Mouse (Mus musculus): Measurements from ENCODE around the gene Grin2a. TPM values are rescaled to one million over a fixed set of nuclear protein-coding genes. Genes with fewer than 3 reads are reported as not detected.
"Not testable (repeated sequence)": the region's sequence is repeated elsewhere in the genome, so short reads cannot be mapped to it uniquely, and the experiment has no call there.

The Grin2a gene
- polyA plus RNA-seq, 1 experiment from 2014 or later: 0.04 TPM

GRCm38 (mm10) chr16:9665896-9666295, 329.5 kb downstream of the Grin2a start:
- Histone ChIP-seq H3K9me3 (replicated peaks) (no peaks in the 10 kb centered on the region), H3K27me3 (replicated peaks) (no peaks in the 10 kb centered on the region), H3K4me2 (no peak overlapping the region), H3K27ac (no peak overlapping the region), H3K4me3 (no peak overlapping the region), H3K4me1 (no peaks in the 10 kb centered on the region), H3K36me3 (no peaks in the 10 kb centered on the region), H3K9ac (no peak overlapping the region)
- no peak for ATAC-seq
- 84% methylated on average over 4 of the region's 4 CpGs for WGBS (ENCODE audit: insufficient replicate concordance)

- Histone ChIP-seq H3K36me3 (no peaks in the 10 kb centered on the region), H3K9ac (no peak overlapping the region), H3K27me3 (replicated peaks) (no peaks in the 10 kb centered on the region), H3K9me3 (replicated peaks) (no peaks in the 10 kb centered on the region), H3K4me3 (no peak overlapping the region), H3K27ac (no peak overlapping the region), H3K4me1 (no peaks in the 10 kb centered on the region), H3K4me2 (no peak overlapping the region)
- ATAC-seq: no peak
- WGBS (ENCODE audit: insufficient replicate concordance): 43% methylated on average over 3 of the region's 3 CpGs
Observed at GRCm38 (mm10) chr16:9664060-9664459, 331.3 kb downstream of the Grin2a start.

GRCm38 (mm10) chr16:9663508-9663907, 331.9 kb downstream of the Grin2a start:
- H3K27ac ChIP-seq: no peak overlapping the region
- no peaks in the 10 kb centered on the region for H3K4me1 ChIP-seq
- no peaks in the 10 kb centered on the region for H3K9me3 ChIP-seq (replicated peaks)
- no peak overlapping the region for H3K4me2 ChIP-seq
- no peak overlapping the region for H3K9ac ChIP-seq
- no peak overlapping the region for H3K4me3 ChIP-seq
- WGBS (ENCODE audit: insufficient replicate concordance): 65% methylated on average over 2 of the region's 2 CpGs
- ATAC-seq: no peak
- H3K27me3 ChIP-seq (replicated peaks): no peaks in the 10 kb centered on the region
- H3K36me3 ChIP-seq: no peaks in the 10 kb centered on the region

GRCm38 (mm10) chr16:9625652-9626444, 369.5 kb downstream of the Grin2a start:
- WGBS (ENCODE audit: insufficient replicate concordance): 78% methylated on average over 10 of the region's 10 CpGs

GRCm38 (mm10) chr16:9624346-9624745, 371.0 kb downstream of the Grin2a start:
- H3K4me3 ChIP-seq: no peak overlapping the region
- H3K27me3 ChIP-seq (replicated peaks): no peaks in the 10 kb centered on the region
- ATAC-seq: no peak
- H3K9me3 ChIP-seq (replicated peaks): no peaks in the 10 kb centered on the region
- H3K4me2 ChIP-seq: no peak overlapping the region
- no peak overlapping the region for H3K9ac ChIP-seq
- 76% methylated on average over 2 of the region's 2 CpGs for WGBS (ENCODE audit: insufficient replicate concordance)
- no peak overlapping the region for H3K27ac ChIP-seq
- no peaks in the 10 kb centered on the region for H3K36me3 ChIP-seq
- no peaks in the 10 kb centered on the region for H3K4me1 ChIP-seq

More at GRCm38 (mm10) chr16:9625652-9626444, 369.5 kb downstream of the Grin2a start:
- Histone ChIP-seq H3K27ac (no peak overlapping the region), H3K36me3 (no peaks in the 10 kb centered on the region), H3K4me1 (no peaks in the 10 kb centered on the region), H3K27me3 (replicated peaks) (no peaks in the 10 kb centered on the region), H3K4me3 (no peak overlapping the region), H3K9ac (no peak overlapping the region), H3K9me3 (replicated peaks) (no peaks in the 10 kb centered on the region), H3K4me2 (no peak overlapping the region)
- no peak for ATAC-seq

GRCm38 (mm10) chr16:9618206-9618605, 377.2 kb downstream of the Grin2a start:
- no peak overlapping the region for H3K27ac ChIP-seq
- no peak overlapping the region for H3K4me2 ChIP-seq
- H3K9me3 ChIP-seq (replicated peaks): no peaks in the 10 kb centered on the region
- H3K4me3 ChIP-seq: no peak overlapping the region
- no peaks in the 10 kb centered on the region for H3K36me3 ChIP-seq
- ATAC-seq: no peak
- 57% methylated on average over 2 of the region's 2 CpGs for WGBS (ENCODE audit: insufficient replicate concordance)
- H3K27me3 ChIP-seq (replicated peaks): no peaks in the 10 kb centered on the region
- H3K9ac ChIP-seq: no peak overlapping the region
- no peaks in the 10 kb centered on the region for H3K4me1 ChIP-seq

- H3K9me3 ChIP-seq (replicated peaks): no peaks in the 10 kb centered on the region
- WGBS (ENCODE audit: insufficient replicate concordance): 64% methylated on average over 2 of the region's 2 CpGs
Observed at GRCm38 (mm10) chr16:9617215-9617614, 378.1 kb downstream of the Grin2a start.

GRCm38 (mm10) chr16:9616807-9617206, 378.6 kb downstream of the Grin2a start:
- no peak overlapping the region for H3K4me3 ChIP-seq
- no peaks in the 10 kb centered on the region for H3K27me3 ChIP-seq (replicated peaks)
- H3K27ac ChIP-seq: no peak overlapping the region
- H3K4me1 ChIP-seq: no peaks in the 10 kb centered on the region
- 58% methylated on average over 4 of the region's 4 CpGs for WGBS (ENCODE audit: insufficient replicate concordance)
- no peak for ATAC-seq
- H3K9ac ChIP-seq: no peak overlapping the region
- H3K4me2 ChIP-seq: no peak overlapping the region
- H3K9me3 ChIP-seq (replicated peaks): no peaks in the 10 kb centered on the region
- H3K36me3 ChIP-seq: no peaks in the 10 kb centered on the region

More at GRCm38 (mm10) chr16:9617215-9617614, 378.1 kb downstream of the Grin2a start:
- ATAC-seq: no peak
- H3K36me3 ChIP-seq: no peaks in the 10 kb centered on the region
- H3K9ac ChIP-seq: no peak overlapping the region
- H3K27me3 ChIP-seq (replicated peaks): no peaks in the 10 kb centered on the region
- H3K27ac ChIP-seq: no peak overlapping the region
- H3K4me1 ChIP-seq: no peaks in the 10 kb centered on the region
- no peak overlapping the region for H3K4me2 ChIP-seq
- H3K4me3 ChIP-seq: no peak overlapping the region

GRCm38 (mm10) chr16:9612596-9612995, 382.8 kb downstream of the Grin2a start:
- not testable (repeated sequence) for H3K27me3 ChIP-seq (replicated peaks); H3K27ac ChIP-seq; H3K36me3 ChIP-seq; H3K4me2 ChIP-seq; H3K4me3 ChIP-seq; ATAC-seq; H3K9me3 ChIP-seq (replicated peaks); H3K4me1 ChIP-seq; H3K9ac ChIP-seq
- 66% methylated on average over 6 of the region's 6 CpGs for WGBS (ENCODE audit: insufficient replicate concordance)

- Histone ChIP-seq H3K9ac (no peak overlapping the region), H3K4me3 (no peak overlapping the region), H3K36me3 (no peaks in the 10 kb centered on the region), H3K27ac (no peak overlapping the region), H3K9me3 (replicated peaks) (no peaks in the 10 kb centered on the region), H3K4me1 (no peaks in the 10 kb centered on the region), H3K27me3 (replicated peaks) (no peaks in the 10 kb centered on the region), H3K4me2 (no peak overlapping the region)
- 57% methylated on average over 2 of the region's 2 CpGs for WGBS (ENCODE audit: insufficient replicate concordance)
- ATAC-seq: no peak; the same call in 1 of the 2 replicates
Observed at GRCm38 (mm10) chr16:9607432-9607831, 387.9 kb downstream of the Grin2a start.

GRCm38 (mm10) chr16:9603983-9604382, 391.4 kb downstream of the Grin2a start:
- H3K27ac ChIP-seq: no peak overlapping the region
- no peaks in the 10 kb centered on the region for H3K4me1 ChIP-seq
- ATAC-seq: no peak
- no peak overlapping the region for H3K4me2 ChIP-seq
- no peaks in the 10 kb centered on the region for H3K9me3 ChIP-seq (replicated peaks)
- H3K9ac ChIP-seq: no peak overlapping the region
- H3K4me3 ChIP-seq: no peak overlapping the region
- 63% methylated on average over 5 of the region's 5 CpGs for WGBS (ENCODE audit: insufficient replicate concordance)
- no peaks in the 10 kb centered on the region for H3K36me3 ChIP-seq
- no peaks in the 10 kb centered on the region for H3K27me3 ChIP-seq (replicated peaks)

GRCm38 (mm10) chr16:9602579-9602978, 392.8 kb downstream of the Grin2a start:
- no peak for ATAC-seq
- no peak overlapping the region for H3K4me3 ChIP-seq
- H3K9ac ChIP-seq: no peak overlapping the region
- H3K27ac ChIP-seq: no peak overlapping the region
- no peaks in the 10 kb centered on the region for H3K36me3 ChIP-seq
- H3K27me3 ChIP-seq (replicated peaks): no peaks in the 10 kb centered on the region
- H3K4me1 ChIP-seq: no peaks in the 10 kb centered on the region
- WGBS (ENCODE audit: insufficient replicate concordance): 68% methylated on average over 2 of the region's 2 CpGs
- H3K4me2 ChIP-seq: no peak overlapping the region
- no peaks in the 10 kb centered on the region for H3K9me3 ChIP-seq (replicated peaks)

GRCm38 (mm10) chr16:9589176-9589575, 406.2 kb downstream of the Grin2a start:
- ATAC-seq: no peak
- H3K27ac ChIP-seq: no peak overlapping the region
- H3K4me3 ChIP-seq: no peak overlapping the region
- H3K9me3 ChIP-seq (replicated peaks): no peaks in the 10 kb centered on the region
- H3K4me1 ChIP-seq: no peaks in the 10 kb centered on the region
- H3K4me2 ChIP-seq: no peak overlapping the region
- H3K27me3 ChIP-seq (replicated peaks): no peaks in the 10 kb centered on the region
- H3K9ac ChIP-seq: no peak overlapping the region
- 54% methylated on average over 2 of the region's 2 CpGs for WGBS (ENCODE audit: insufficient replicate concordance)
- no peaks in the 10 kb centered on the region for H3K36me3 ChIP-seq

Data from liver, embryonic 12.5 days (tissue).